Mouse (Mus musculus): ENCODE measurements around the gene Calhm3.

Calhm3 gene

DNA sequence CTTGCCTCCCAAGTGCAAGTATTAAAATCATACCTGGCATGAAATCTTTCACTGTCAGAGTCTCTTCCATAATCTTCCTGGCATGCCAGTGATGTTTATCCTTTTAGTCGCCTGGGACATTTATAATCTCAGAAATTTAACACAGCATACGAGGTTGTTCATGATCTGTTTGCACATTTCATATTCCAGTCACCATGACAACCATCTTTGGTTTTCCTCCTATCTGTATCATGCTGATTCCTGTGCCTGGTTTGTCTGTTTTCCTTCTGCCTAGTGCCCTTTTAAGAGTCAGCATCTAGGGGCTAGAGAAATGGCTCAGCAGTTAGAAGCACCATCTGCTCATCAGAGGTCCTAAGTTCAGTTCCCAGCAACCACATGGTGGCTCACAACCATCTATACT lies 38.9 kb downstream of the Calhm3 start:
- DNase-seq (ENCODE audit: low spot score): no peak

DNA sequence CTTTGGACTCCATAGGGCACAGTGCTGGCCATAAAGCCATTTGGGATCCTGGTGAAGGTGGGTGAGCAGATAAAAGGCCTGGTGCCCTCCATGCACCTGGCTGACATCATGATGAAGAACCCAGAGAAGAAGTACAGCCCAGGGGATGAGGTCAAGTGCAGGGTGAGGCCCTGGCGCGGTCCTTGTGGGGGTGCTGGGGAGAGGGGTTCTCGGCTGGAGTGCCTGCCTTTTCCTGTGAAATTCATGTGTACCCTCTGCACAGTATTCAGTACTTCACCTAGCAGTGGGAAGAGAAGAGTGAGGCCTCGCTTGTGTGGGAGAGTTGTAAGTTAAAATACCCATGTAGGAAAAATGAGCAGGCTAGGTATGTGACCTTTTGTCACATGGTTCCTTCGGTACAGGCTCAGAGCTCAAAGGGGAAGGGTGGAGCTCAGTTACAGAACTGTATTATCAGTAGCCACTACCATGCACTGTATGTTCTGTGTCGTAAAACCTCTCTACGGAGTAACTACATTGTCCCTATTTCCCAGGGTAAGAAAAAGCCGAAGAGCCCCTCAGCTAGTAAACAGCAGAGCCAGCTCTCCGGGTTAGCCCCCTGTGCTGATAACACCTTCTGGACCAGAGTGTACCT lies 52.8 kb downstream of the Calhm3 start:
- no peak for DNase-seq (ENCODE audit: low spot score)
